8 mouse cellular contexts compared by ENCODE assay signal in genomic region chr8:94983881-94984516, GRCm38 (mm10). TPM values are rescaled to one million over a fixed set of nuclear protein-coding genes. Genes with fewer than 3 reads are reported as not detected.
DNase-seq lines count a peak whose midpoint lies in the region; ATAC-seq and TF ChIP-seq lines count a peak whose summit lies in the region.

No protein-coding gene starts in this region.

- no peaks in the 10 kb centered on the region for H3K36me3 ChIP-seq in embryonic facial prominence, embryonic 11.5 days (replicated peaks; ENCODE audit: control insufficient read depth, insufficient read depth, low read depth, low read length)
- H3K36me3 ChIP-seq in heart, embryonic 12.5 days: no peaks in the 10 kb centered on the region
- H3K36me3 ChIP-seq in kidney, embryonic 15.5 days: no peaks in the 10 kb centered on the region
- H3K36me3 ChIP-seq in lung, embryonic 15.5 days: no peaks in the 10 kb centered on the region
- H3K36me3 ChIP-seq in thymus, adult 2 months (ENCODE audit: control insufficient read depth, insufficient read depth, low read length): no peaks in the 10 kb centered on the region

- H3K27me3 ChIP-seq in embryonic facial prominence, embryonic 11.5 days (ENCODE audit: control insufficient read depth, insufficient read depth, low read length): no peaks in the 10 kb centered on the region
- peaks cover 7% of the 10 kb centered on the region for H3K27me3 ChIP-seq in heart, embryonic 12.5 days (replicated peaks)
- H3K27me3 ChIP-seq in kidney, embryonic 15.5 days: no peaks in the 10 kb centered on the region
- H3K27me3 ChIP-seq in lung, embryonic 15.5 days: no peaks in the 10 kb centered on the region
- H3K27me3 ChIP-seq in thymus, adult 2 months (ENCODE audit: control insufficient read depth, insufficient read depth, low read length): no peaks in the 10 kb centered on the region

- peak; percentile 42 for ATAC-seq in embryonic facial prominence, embryonic 11.5 days (replicated peaks; ENCODE audit: insufficient number of reproducible peaks, low FRiP score, low TSS enrichment, low read depth)
- peak; percentile 88 for ATAC-seq in heart, embryonic 12.5 days (ENCODE audit: insufficient number of reproducible peaks, low FRiP score)
- ATAC-seq in kidney, embryonic 15.5 days (replicated peaks; ENCODE audit: low FRiP score): peak; percentile 66
- ATAC-seq in lung, embryonic 15.5 days (ENCODE audit: borderline replicate concordance, extremely low read depth, low FRiP score, low TSS enrichment): peak; percentile 67

- H3K9me3 ChIP-seq in embryonic facial prominence, embryonic 11.5 days (replicated peaks; ENCODE audit: control insufficient read depth, low read length): no peaks in the 10 kb centered on the region
- H3K9me3 ChIP-seq in heart, embryonic 12.5 days (replicated peaks): no peaks in the 10 kb centered on the region
- H3K9me3 ChIP-seq in kidney, embryonic 15.5 days (replicated peaks): no peaks in the 10 kb centered on the region
- no peaks in the 10 kb centered on the region for H3K9me3 ChIP-seq in lung, embryonic 15.5 days

- H3K4me1 ChIP-seq in embryonic facial prominence, embryonic 11.5 days (ENCODE audit: control insufficient read depth, insufficient read depth, low read length): peaks cover 3% of the 10 kb centered on the region; the same call in 1 of the 2 replicates
- peaks cover 49% of the 10 kb centered on the region for H3K4me1 ChIP-seq in heart, embryonic 12.5 days (replicated peaks)
- peaks cover 83% of the 10 kb centered on the region for H3K4me1 ChIP-seq in kidney, embryonic 15.5 days
- H3K4me1 ChIP-seq in lung, embryonic 15.5 days: peaks cover 51% of the 10 kb centered on the region
- H3K4me1 ChIP-seq in thymus, adult 2 months (replicated peaks; ENCODE audit: control insufficient read depth, insufficient read depth, low read length): peaks cover 87% of the 10 kb centered on the region

- H3K9ac ChIP-seq in embryonic facial prominence, embryonic 11.5 days (replicated peaks; ENCODE audit: low read length): no peak overlapping the region
- H3K9ac ChIP-seq in heart, embryonic 12.5 days: no peak overlapping the region
- H3K9ac ChIP-seq in kidney, embryonic 15.5 days: no peak overlapping the region
- H3K9ac ChIP-seq in lung, embryonic 15.5 days: no peak overlapping the region

- WGBS in embryonic facial prominence, embryonic 11.5 days: 24% methylated on average over 10 of the region's 10 CpGs
- 22% methylated on average over 10 of the region's 10 CpGs for WGBS in heart, embryonic 12.5 days
- 13% methylated on average over 9 of the region's 10 CpGs for WGBS in kidney, embryonic 15.5 days
- WGBS in lung, embryonic 15.5 days: 23% methylated on average over 10 of the region's 10 CpGs
- WGBS in thymus, adult 2 months: 46% methylated on average over 10 of the region's 10 CpGs

- no peak overlapping the region for H3K27ac ChIP-seq in embryonic facial prominence, embryonic 11.5 days (replicated peaks; ENCODE audit: low read depth, low read length)
- H3K27ac ChIP-seq in heart, embryonic 12.5 days (ENCODE audit: poor library complexity, severe bottlenecking): no peak overlapping the region
- H3K27ac ChIP-seq in kidney, embryonic 15.5 days: peak overlapping the region; percentile 84
- peak overlapping the region; percentile 11 for H3K27ac ChIP-seq in lung, embryonic 15.5 days
- no peak overlapping the region for H3K27ac ChIP-seq in thymus, adult 2 months (ENCODE audit: control insufficient read depth, insufficient read depth, low read length)

- DNase-seq in urinary bladder, postnatal 25 days (ENCODE audit: low spot score): peak; percentile 32
- no peak for DNase-seq in urinary bladder, postnatal 10 days (ENCODE audit: low spot score)
- DNase-seq in embryonic facial prominence, embryonic 11.5 days (ENCODE audit: low spot score): peak; percentile 47
- peak; percentile 78 for DNase-seq in right cerebral cortex, adult 18-20 months
- DNase-seq in thymus, adult 2 months: no peak

- H3K4me2 ChIP-seq in embryonic facial prominence, embryonic 11.5 days (ENCODE audit: low read depth, low read length): no peak overlapping the region
- H3K4me2 ChIP-seq in heart, embryonic 12.5 days: peak overlapping the region; percentile 43
- peak overlapping the region; percentile 32 for H3K4me2 ChIP-seq in kidney, embryonic 15.5 days
- H3K4me2 ChIP-seq in lung, embryonic 15.5 days: peak overlapping the region; percentile 14; the same call in 1 of the 2 replicates

- TF ChIP-seq POLR2A in thymus, adult 2 months (IDR thresholded peaks at IDR 0.05; ENCODE audit: control insufficient read depth, extremely low read depth, insufficient read depth, low read length, poor library complexity): no peak

- TF ChIP-seq CTCF in thymus, adult 2 months (IDR thresholded peaks at IDR 0.05; ENCODE audit: borderline replicate concordance, control insufficient read depth, extremely low read depth, insufficient read depth, low read length, poor library complexity): no peak

- no peak overlapping the region for H3K4me3 ChIP-seq in embryonic facial prominence, embryonic 11.5 days (ENCODE audit: low read depth, low read length)
- peak overlapping the region; percentile 13; the same call in 1 of the 2 replicates for H3K4me3 ChIP-seq in heart, embryonic 12.5 days
- peak overlapping the region; percentile 12; the same call in 1 of the 2 replicates for H3K4me3 ChIP-seq in kidney, embryonic 15.5 days (replicated peaks)
- peak overlapping the region; percentile 5; the same call in 1 of the 2 replicates for H3K4me3 ChIP-seq in lung, embryonic 15.5 days
- H3K4me3 ChIP-seq in thymus, adult 2 months (ENCODE audit: control insufficient read depth, insufficient read depth, low read length): no peak overlapping the region

RNA-seq across cellular contexts. Expression of gene Adgrg1, which starts 9.4 kb away (rescaled TPM):
- 31.4 and 33.2 TPM in 2 replicates for polyA plus RNA-seq in embryonic facial prominence, embryonic 11.5 days (2014; fragmentation: Nextera tagmentation; extraction: Ambion mirVana)
- 4.9 and 6.0 TPM in 2 replicates for polyA plus RNA-seq in heart, embryonic 12.5 days (2016; fragmentation: Nextera tagmentation; extraction: Ambion mirVana)
- polyA plus RNA-seq in kidney, embryonic 15.5 days (2015; fragmentation: Nextera tagmentation; extraction: Ambion mirVana): 41.7 and 44.8 TPM in 2 replicates
- 35.4 and 35.6 TPM in 2 replicates for polyA plus RNA-seq in lung, embryonic 15.5 days (2015; fragmentation: Nextera tagmentation; extraction: Ambion mirVana)
- 146 and 166 TPM in 2 replicates for polyA plus RNA-seq in thymus, adult 2 months (2012; rRNA removed)

RNA-seq across cellular contexts. Expression of gene Adgrg3, which starts 33.5 kb away (rescaled TPM):
- 2.0 and 3.2 TPM in 2 replicates for polyA plus RNA-seq in embryonic facial prominence, embryonic 11.5 days (2014; fragmentation: Nextera tagmentation; extraction: Ambion mirVana)
- 2.7 and 3.1 TPM in 2 replicates for polyA plus RNA-seq in heart, embryonic 12.5 days (2016; fragmentation: Nextera tagmentation; extraction: Ambion mirVana)
- polyA plus RNA-seq in kidney, embryonic 15.5 days (2015; fragmentation: Nextera tagmentation; extraction: Ambion mirVana): 4.8 TPM in 2 replicates
- 4.3 and 5.2 TPM in 2 replicates for polyA plus RNA-seq in lung, embryonic 15.5 days (2015; fragmentation: Nextera tagmentation; extraction: Ambion mirVana)
- 27.0 and 32.0 TPM in 2 replicates for polyA plus RNA-seq in thymus, adult 2 months (2012; rRNA removed)

Comparison
In these comparisons a context has a peak if more than half of its experiments do, and no peak if none do; other contexts are left out.
1. DNase-seq: peak in urinary bladder, postnatal 25 days (single experiment), embryonic facial prominence, embryonic 11.5 days (single experiment) and right cerebral cortex, adult 18-20 months (single experiment); none in urinary bladder, postnatal 10 days (single experiment) and thymus, adult 2 months (single experiment).
2. H3K27ac ChIP-seq: peak in kidney, embryonic 15.5 days (single experiment) and lung, embryonic 15.5 days (single experiment); none in embryonic facial prominence, embryonic 11.5 days (single experiment), heart, embryonic 12.5 days (single experiment) and thymus, adult 2 months (single experiment).
3. H3K4me3 ChIP-seq: peak in heart, embryonic 12.5 days (single experiment), kidney, embryonic 15.5 days (single experiment) and lung, embryonic 15.5 days (single experiment); none in embryonic facial prominence, embryonic 11.5 days (single experiment) and thymus, adult 2 months (single experiment).
4. Peak in every context shown above with its lines, with median percentiles within 50 percentile points of each other: ATAC-seq.